Mouse (Mus musculus) liver, embryonic 14.5 days (tissue): Measurements from ENCODE around the gene Cd9. TPM values are rescaled to one million over a fixed set of nuclear protein-coding genes. Genes with fewer than 3 reads are reported as not detected.
A peak's percentile ranks its signal among the peaks of the same experiment; 100 is the strongest.

Experiments used
- ATAC-seq: fragments of 200-750 bp; cut with Nextera tagmentation; 2 replicates; pipeline ENCODE4 v1.8.0; 2017; ENCODE audit warnings: moderate number of reproducible peaks, mild to moderate bottlenecking, moderate library complexity; ENCODE audit not compliant: insufficient read depth
- DNase-seq, 3 experiments: peaks; one replicate each; pipeline ENCODE4 v3.0.0-alpha.2; 2012 to 2013; ENCODE audit warnings: low read depth in 3 of 3, low spot score in 3 of 3
- H3K27ac ChIP-seq: fragments of 300-500 bp; sonication (generic); 2 replicates; pipeline ENCODE4 v1.5.1; 2014; ENCODE audit warnings: moderate library complexity, mild to moderate bottlenecking, control low read depth, inconsistent platforms
- H3K27me3 ChIP-seq: fragments of 300-500 bp; sonication (generic); 2 replicates; pipeline ENCODE4 v1.6.1; 2014; ENCODE audit warnings: mild to moderate bottlenecking, low read length, moderate library complexity; ENCODE audit not compliant: control insufficient read depth, insufficient read depth
- H3K36me3 ChIP-seq: fragments of 300-500 bp; sonication (generic); replicated peaks from 2 replicates; pipeline ENCODE4 v1.6.1; 2014; ENCODE audit warnings: low read depth; ENCODE audit not compliant: control insufficient read depth, insufficient read depth
- H3K4me1 ChIP-seq, 2 experiments: fragments of 200-500 bp in 1 of 2; fragments of 300-500 bp in 1 of 2; sonication (generic) in 1 of 2; replicated peaks; 2 replicates each; pipeline ENCODE4 v1.6.1; 2012 to 2014; ENCODE audit warnings: antibody characterized with exemption in 1 of 2, inconsistent platforms in 1 of 2, low read length in 1 of 2; ENCODE audit not compliant: control insufficient read depth in 2 of 2, insufficient read depth in 2 of 2
- H3K4me2 ChIP-seq: fragments of 300-500 bp; sonication (generic); 2 replicates; pipeline ENCODE4 v1.6.1; 2014; ENCODE audit warnings: low read depth, mild to moderate bottlenecking, control low read depth, moderate library complexity
- H3K4me3 ChIP-seq, 2 experiments: fragments of 200-500 bp in 1 of 2; fragments of 300-500 bp in 1 of 2; sonication (generic) in 1 of 2; 2 replicates each; pipeline ENCODE4 v1.5.1; 2012 to 2014; ENCODE audit warnings: low read depth in 2 of 2, low read length in 2 of 2, mild to moderate bottlenecking in 2 of 2, control low read depth in 1 of 2, inconsistent platforms in 1 of 2, moderate library complexity in 1 of 2; ENCODE audit not compliant: insufficient read depth in 1 of 2
- H3K9ac ChIP-seq: fragments of 300-500 bp; sonication (generic); replicated peaks from 2 replicates; pipeline ENCODE4 v1.6.1; 2014; ENCODE audit warnings: mild to moderate bottlenecking, control low read depth, moderate library complexity
- H3K9me3 ChIP-seq: fragments of 300-500 bp; sonication (generic); 2 replicates; pipeline ENCODE4 v1.6.1; 2016; ENCODE audit warnings: low read length, mixed read lengths; ENCODE audit not compliant: control insufficient read depth
- CTCF ChIP-seq: IDR thresholded peaks from 2 replicates; pipeline ENCODE4 v1.5.1; 2016; ENCODE audit warnings: antibody characterized with exemption, low read depth, control low read depth
- EP300 ChIP-seq: IDR thresholded peaks from 2 replicates; pipeline ENCODE4 v1.6.1; 2016; ENCODE audit warnings: antibody characterized with exemption, low read depth
- WGBS: fragments of 180-500 bp; shearing (Covaris S2); extraction: QIAGEN DNeasy Blood & Tissue Kit; methylation state at CpG from one replicate; pipeline ENCODE4 v1.1.7; 2014; ENCODE audit not compliant: insufficient replicate concordance; 5-methylcytosine and 5-hydroxymethylcytosine counted together
- polyA plus RNA-seq, 2 experiments: library from polyadenylated mRNA; depleted of rRNA in 1 of 2; stranded (reverse) in 1 of 2; unstranded in 1 of 2; fragments of >200 nt; fragmentation: Nextera tagmentation in 1 of 2; extraction: Ambion mirVana in 1 of 2; gene quantifications; 2 replicates each; pipeline versions ENCODE4 v1.2.1 to v1.2.3; 2012 to 2014

Cd9 gene
- polyA plus RNA-seq, 2 experiments = 62.6 to 96.8 TPM

GRCm38 (mm10) chr6:125423099-125423498 is 71.5 kb downstream of the Cd9 start:
- no peaks in the 10 kb centered on the region for H3K36me3 ChIP-seq
- peaks cover 0 to 11% of the 10 kb centered on the region in 2 experiments; a peak in 2 of 4 replicates for H3K4me1 ChIP-seq
- H3K4me2 ChIP-seq = peak overlapping the region; percentile 35
- no peak overlapping the region for H3K9ac ChIP-seq
- WGBS = 34% methylated on average over 3 of the region's 3 CpGs
- ATAC-seq (no peak), DNase-seq (no peak)
- no peaks in the 10 kb centered on the region for H3K9me3 ChIP-seq
- H3K4me3 ChIP-seq = no peak overlapping the region
- H3K27me3 ChIP-seq = no peaks in the 10 kb centered on the region; the same call in 1 of the 2 replicates
- no peak for TF ChIP-seq EP300
- TF ChIP-seq CTCF = no peak
- no peak overlapping the region for H3K27ac ChIP-seq

GRCm38 (mm10) chr6:125422051-125422822 is 72.4 kb downstream of the Cd9 start:
- TF ChIP-seq CTCF (no peak), EP300 (no peak)
- Histone ChIP-seq H3K27ac (no peak overlapping the region), H3K4me3 (peak overlapping the region; percentile 4 to 25; a peak in 1 of 4 replicates), H3K4me2 (peak overlapping the region; percentile 35), H3K4me1 (peaks cover 0 to 11% of the 10 kb centered on the region in 2 experiments; a peak in 2 of 4 replicates), H3K36me3 (no peaks in the 10 kb centered on the region), H3K27me3 (no peaks in the 10 kb centered on the region; the same call in 1 of the 2 replicates), H3K9me3 (no peaks in the 10 kb centered on the region), H3K9ac (no peak overlapping the region)
- ATAC-seq = peak; percentile 53
- DNase-seq = peak in 2 of 3 experiments; percentile 38
- WGBS = 18% methylated on average over 20 of the region's 20 CpGs

- Histone ChIP-seq H3K4me1 (peaks cover 0 to 8% of the 10 kb centered on the region in 2 experiments; a peak in 2 of 4 replicates), H3K4me3 (no peak overlapping the region), H3K27ac (no peak overlapping the region), H3K36me3 (no peaks in the 10 kb centered on the region), H3K27me3 (no peaks in the 10 kb centered on the region; the same call in 1 of the 2 replicates), H3K9me3 (no peaks in the 10 kb centered on the region), H3K4me2 (no peak overlapping the region), H3K9ac (no peak overlapping the region)
- TF ChIP-seq CTCF (no peak), EP300 (no peak)
- whole genome bisulfite sequencing = 69% methylated on average over 16 of the region's 16 CpGs
- DNase-seq (no peak), ATAC-seq (no peak)
These were observed 74.0 kb downstream of the Cd9 start for GRCm38 (mm10) chr6:125420458-125421063.

- Histone ChIP-seq H3K27ac (no peak overlapping the region), H3K4me1 (peaks cover 0 to 6% of the 10 kb centered on the region in 2 experiments; a peak in 2 of 4 replicates), H3K4me3 (no peak overlapping the region), H3K9me3 (no peaks in the 10 kb centered on the region), H3K9ac (no peak overlapping the region), H3K36me3 (no peaks in the 10 kb centered on the region), H3K4me2 (no peak overlapping the region), H3K27me3 (no peaks in the 10 kb centered on the region; the same call in 1 of the 2 replicates)
- ATAC-seq (0 out of 2 replicates have a peak, but pooled peaks have one; percentile 17), DNase-seq (peak; percentile 49 to 57 (median 55))
- TF ChIP-seq CTCF = peak; percentile 88
- TF ChIP-seq EP300 = no peak
- WGBS = 8% methylated on average over 9 of the region's 9 CpGs
These were observed 75.8 kb downstream of the Cd9 start for GRCm38 (mm10) chr6:125418744-125419143.

- H3K27ac ChIP-seq = no peak overlapping the region
- no peaks in the 10 kb centered on the region for H3K9me3 ChIP-seq
- no peaks in the 10 kb centered on the region; the same call in 1 of the 2 replicates for H3K27me3 ChIP-seq
- no peak overlapping the region for H3K9ac ChIP-seq
- no peak for DNase-seq
- ATAC-seq = no peak
- H3K4me2 ChIP-seq = no peak overlapping the region
- no peaks in the 10 kb centered on the region for H3K4me1 ChIP-seq
- H3K4me3 ChIP-seq = no peak overlapping the region
- TF ChIP-seq EP300 (no peak), CTCF (no peak)
- no peaks in the 10 kb centered on the region for H3K36me3 ChIP-seq
- WGBS = 69% methylated on average over 9 of the region's 9 CpGs
These were observed 81.3 kb downstream of the Cd9 start for GRCm38 (mm10) chr6:125413326-125413725.
